Mouse (Mus musculus) stomach, postnatal 0 days (tissue): ENCODE data around the gene Tfcp2.

ENCODE experiments used
- CTCF ChIP-seq: IDR thresholded peaks from 2 replicates; pipeline ENCODE4 v1.5.1; 2016; ENCODE audit warnings: antibody characterized with exemption, low read depth, mild to moderate bottlenecking, moderate library complexity
- EP300 ChIP-seq: optimal IDR thresholded peaks from 2 replicates; pipeline ENCODE3; 2016; ENCODE audit warnings: antibody characterized with exemption

GRCm38 (mm10) chr15:100587166-100587565 is 35.4 kb upstream of the Tfcp2 start:
- no peak for TF ChIP-seq CTCF
- no peak for TF ChIP-seq EP300
